Mouse (Mus musculus): ENCODE results near the gene Tmem63c. TPM values are rescaled to one million over a fixed set of nuclear protein-coding genes. Genes with fewer than 3 reads are reported as not detected.

Gene Tmem63c
- total and polyA plus RNA-seq, 3 experiments = 0.04 TPM; not detected in 2

GRCm38 (mm10) chr12:86990755-86991110, 30.4 kb upstream of the Tmem63c start:
- Histone ChIP-seq H3K27me3 (ENCODE audit: control insufficient read depth in 1 of 2, insufficient read depth in 2 of 2, low read length in 2 of 2) (no peaks in the 10 kb centered on the region; a peak in 1 of 4 replicates), H3K4me1 (ENCODE audit: control insufficient read depth in 1 of 2, insufficient read depth in 2 of 2, low read length in 2 of 2) (no peaks in the 10 kb centered on the region)

GRCm38 (mm10) chr12:86994166-86994565, 27.0 kb upstream of the Tmem63c start:
- Histone ChIP-seq H3K9me3 (replicated peaks; ENCODE audit: insufficient read depth, low read length) (no peaks in the 10 kb centered on the region), H3K27ac (ENCODE audit: control insufficient read depth, low read depth, low read length) (no peak overlapping the region), H3K4me1 (ENCODE audit: control insufficient read depth in 1 of 2, insufficient read depth in 2 of 2, low read length in 2 of 2) (no peaks in the 10 kb centered on the region), H3K9ac (ENCODE audit: control insufficient read depth, low read depth, low read length, poor library complexity, severe bottlenecking) (no peak overlapping the region), H3K27me3 (ENCODE audit: control insufficient read depth in 1 of 2, insufficient read depth in 2 of 2, low read length in 2 of 2) (no peaks in the 10 kb centered on the region), H3K36me3 (ENCODE audit: control insufficient read depth in 1 of 2, insufficient read depth in 2 of 2, low read length in 2 of 2) (no peaks in the 10 kb centered on the region), H3K4me3 (ENCODE audit: control insufficient read depth in 1 of 2, insufficient read depth in 1 of 2, low read depth in 2 of 2, low read length in 2 of 2) (no peak overlapping the region), H3K79me2 (ENCODE audit: control insufficient read depth, insufficient read depth, low read length, poor library complexity) (no peaks in the 10 kb centered on the region)
- TF ChIP-seq CTCF (IDR thresholded peaks at IDR 0.05 in 2 of 3, conservative IDR thresholded peaks at IDR 0.05 in 1 of 3; ENCODE audit: control insufficient read depth in 1 of 3, insufficient read depth in 1 of 3, low read depth in 2 of 3, low read length in 3 of 3, poor library complexity in 1 of 3, severe bottlenecking in 1 of 3) (no peak), TBP (IDR thresholded peaks at IDR 0.05; ENCODE audit: low read depth, low read length) (no peak), EP300 (IDR thresholded peaks at IDR 0.05; ENCODE audit: low read depth in 1 of 2, low read length in 2 of 2) (no peak), HCFC1 (IDR thresholded peaks at IDR 0.05; ENCODE audit: low read depth, low read length) (no peak)
- DNase-seq (ENCODE audit: low read depth, low spot score) = peak; percentile 30

More at GRCm38 (mm10) chr12:86990755-86991110, 30.4 kb upstream of the Tmem63c start:
- Histone ChIP-seq H3K27ac (ENCODE audit: control insufficient read depth, low read depth, low read length) (no peak overlapping the region), H3K9me3 (replicated peaks; ENCODE audit: insufficient read depth, low read length) (no peaks in the 10 kb centered on the region), H3K4me3 (ENCODE audit: control insufficient read depth in 1 of 2, insufficient read depth in 1 of 2, low read depth in 2 of 2, low read length in 2 of 2) (no peak overlapping the region), H3K36me3 (ENCODE audit: control insufficient read depth in 1 of 2, insufficient read depth in 2 of 2, low read length in 2 of 2) (no peaks in the 10 kb centered on the region), H3K9ac (ENCODE audit: control insufficient read depth, low read depth, low read length, poor library complexity, severe bottlenecking) (no peak overlapping the region), H3K79me2 (ENCODE audit: control insufficient read depth, insufficient read depth, low read length, poor library complexity) (no peaks in the 10 kb centered on the region)
- TF ChIP-seq RCOR1 (IDR thresholded peaks at IDR 0.05; ENCODE audit: low read depth, low read length) = no peak
- no peak for TF ChIP-seq SMC3 (IDR thresholded peaks at IDR 0.05; ENCODE audit: low read depth, low read length)
- TF ChIP-seq ZMIZ1 (IDR thresholded peaks at IDR 0.05; ENCODE audit: low read depth, low read length) = no peak
- TF ChIP-seq MXI1 (IDR thresholded peaks at IDR 0.05; ENCODE audit: low read depth, low read length) = no peak
- no peak for DNase-seq (ENCODE audit: low read depth, low spot score)

- Histone ChIP-seq H3K79me2 (ENCODE audit: control insufficient read depth, insufficient read depth, low read length, poor library complexity) (no peaks in the 10 kb centered on the region), H3K9me3 (replicated peaks; ENCODE audit: insufficient read depth, low read length) (no peaks in the 10 kb centered on the region), H3K27ac (ENCODE audit: control insufficient read depth, low read depth, low read length) (no peak overlapping the region), H3K4me1 (ENCODE audit: control insufficient read depth in 1 of 2, insufficient read depth in 2 of 2, low read length in 2 of 2) (peaks cover 0 to 2% of the 10 kb centered on the region in 2 experiments; a peak in 2 of 4 replicates), H3K36me3 (ENCODE audit: control insufficient read depth in 1 of 2, insufficient read depth in 2 of 2, low read length in 2 of 2) (no peaks in the 10 kb centered on the region), H3K4me3 (ENCODE audit: control insufficient read depth in 1 of 2, insufficient read depth in 1 of 2, low read depth in 2 of 2, low read length in 2 of 2) (no peak overlapping the region), H3K9ac (ENCODE audit: control insufficient read depth, low read depth, low read length, poor library complexity, severe bottlenecking) (no peak overlapping the region), H3K27me3 (ENCODE audit: control insufficient read depth in 1 of 2, insufficient read depth in 2 of 2, low read length in 2 of 2) (no peaks in the 10 kb centered on the region)
- DNase-seq (ENCODE audit: low read depth, low spot score) = no peak
- TF ChIP-seq USF2 (IDR thresholded peaks at IDR 0.05; ENCODE audit: borderline replicate concordance in 1 of 2, insufficient read depth in 1 of 2, low read depth in 1 of 2, low read length in 2 of 2) (no peak), MAFK (IDR thresholded peaks at IDR 0.05; ENCODE audit: borderline replicate concordance, low read depth, low read length) (no peak), MAX (IDR thresholded peaks at IDR 0.05; ENCODE audit: low read length) (no peak), CHD2 (IDR thresholded peaks at IDR 0.05; ENCODE audit: low read length) (no peak), RAD21 (IDR thresholded peaks at IDR 0.05; ENCODE audit: low read depth, low read length) (no peak), POLR2AphosphoS5 (IDR thresholded peaks at IDR 0.05; ENCODE audit: borderline replicate concordance, low read depth, low read length) (no peak), RCOR1 (IDR thresholded peaks at IDR 0.05; ENCODE audit: low read depth, low read length) (no peak), ETS1 (IDR thresholded peaks at IDR 0.05; ENCODE audit: low read depth, low read length) (no peak), ELF1 (IDR thresholded peaks at IDR 0.05; ENCODE audit: low read depth, low read length) (no peak), TBP (IDR thresholded peaks at IDR 0.05; ENCODE audit: low read depth, low read length) (no peak)
These were observed 26.4 kb upstream of the Tmem63c start for GRCm38 (mm10) chr12:86994776-86995175.

Data from MEL (cell line).